Mouse (Mus musculus): ENCODE results near the gene Clec4b2.
"Not testable (repeated sequence)": the region's sequence is repeated elsewhere in the genome, so short reads cannot be mapped to it uniquely, and the experiment has no call there.

Clec4b2 gene

GRCm38 (mm10) chr6:123172593-123172992 lies at the start of gene Clec4b2:
Gene Clec4b2 (plus strand): TSS chr6:123172893.
- no peak for DNase-seq (ENCODE audit: low spot score in 2 of 2)

DNA sequence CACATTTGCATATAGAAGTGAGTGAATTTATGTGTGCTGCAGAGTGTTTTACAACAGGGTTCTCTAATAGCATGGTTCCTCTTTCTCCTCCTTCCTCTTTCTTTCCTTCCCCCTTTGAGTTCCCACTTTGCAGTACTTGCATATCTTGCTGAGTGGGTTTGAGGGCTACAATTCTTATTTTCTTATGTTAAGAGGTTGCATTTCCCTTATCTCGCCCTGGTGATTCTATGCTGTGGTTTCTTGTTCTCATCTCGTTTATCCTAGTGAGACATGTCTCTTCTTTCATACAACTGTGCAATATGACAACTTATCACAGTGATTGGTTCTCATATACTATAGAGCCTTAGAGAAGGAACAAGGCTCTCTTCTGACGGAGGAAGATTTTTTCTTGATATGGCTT lies 49.5 kb upstream of the Clec4b2 start:
- DNase-seq (ENCODE audit: low spot score in 2 of 2) = no peak

- DNase-seq (ENCODE audit: low spot score in 2 of 2) = no peak
These were observed 45.5 kb upstream of the Clec4b2 start for GRCm38 (mm10) chr6:123127173-123127572.

DNA sequence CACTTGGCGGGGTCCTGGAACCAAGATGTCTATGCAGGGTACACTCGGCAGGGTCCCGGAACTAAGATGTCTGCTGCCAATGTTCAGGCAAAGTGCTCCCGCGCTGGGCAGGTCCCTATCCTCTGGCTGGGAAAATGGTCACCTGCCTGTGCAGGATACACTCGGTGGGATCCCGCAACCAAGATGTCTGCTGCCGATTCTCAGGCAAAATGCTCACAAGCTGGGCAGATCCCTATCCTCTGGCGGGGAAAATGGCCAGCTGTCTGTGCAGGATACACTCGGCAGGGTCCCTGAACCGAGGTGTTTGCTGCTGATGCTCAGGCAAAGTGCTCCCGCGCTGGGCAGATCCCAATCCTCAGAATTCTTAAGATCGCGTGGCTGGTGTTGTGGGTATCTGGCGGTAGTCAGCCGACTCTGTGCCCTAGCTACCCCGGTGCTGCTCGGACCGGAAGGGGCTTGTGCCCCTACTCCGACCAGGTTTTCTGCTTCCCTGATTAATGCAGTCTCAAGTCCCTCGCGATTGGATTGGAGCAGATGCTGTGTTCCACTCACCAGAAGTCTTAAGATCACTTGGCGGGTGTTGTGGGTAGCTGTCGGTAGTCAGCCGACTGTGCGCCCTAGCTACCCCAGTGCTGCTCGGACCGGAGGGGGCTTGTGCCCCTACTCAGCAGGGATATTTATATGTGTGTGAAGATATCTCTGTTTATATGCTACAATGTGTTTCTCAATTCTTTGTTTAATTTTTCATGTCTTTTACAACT lies 34.7 kb upstream of the Clec4b2 start:
- not testable (repeated sequence) for DNase-seq (ENCODE audit: low spot score in 2 of 2)

DNA sequence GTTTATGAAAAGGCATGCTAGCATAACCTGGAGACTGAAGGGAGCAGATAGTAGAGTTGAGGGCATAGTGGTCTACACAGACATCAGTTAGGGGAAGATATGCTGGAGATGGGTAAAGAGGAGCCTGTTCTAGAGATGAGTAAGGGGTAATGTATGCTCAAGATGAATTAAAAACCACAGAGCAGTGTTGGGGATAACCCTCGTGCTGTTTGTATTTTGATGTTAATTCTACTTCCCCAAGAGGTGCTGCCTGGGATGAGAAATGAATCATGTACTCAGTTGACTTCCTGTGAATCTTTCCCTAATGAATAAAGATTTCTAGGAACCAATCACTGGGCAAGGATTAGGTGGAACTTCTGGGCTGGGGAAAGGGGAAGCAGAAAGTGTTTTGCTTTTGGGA lies 2.6 kb upstream of the Clec4b2 start:
- DNase-seq (ENCODE audit: low spot score in 2 of 2) = no peak

DNA sequence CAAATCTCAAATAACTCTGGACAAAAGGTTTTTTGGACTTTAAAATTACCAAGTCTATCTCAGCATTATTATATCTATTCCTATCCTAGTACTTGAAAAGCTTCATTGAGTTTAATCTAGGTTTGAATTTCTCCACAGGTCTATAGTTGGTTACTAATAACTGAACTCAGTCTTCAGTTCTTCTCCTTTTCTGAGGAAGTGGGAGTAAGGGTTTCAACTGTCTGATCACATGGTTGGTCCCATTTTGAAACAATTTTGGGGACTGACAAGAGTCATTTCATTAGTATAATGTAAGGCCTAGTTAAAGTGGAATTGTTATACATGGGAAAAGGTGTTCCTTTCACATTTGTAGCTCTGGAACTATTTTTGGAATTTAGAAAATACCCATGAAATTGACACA lies 1.7 kb upstream of the Clec4b2 start:
- no peak for DNase-seq (ENCODE audit: low spot score in 2 of 2)

- no peak for DNase-seq (ENCODE audit: low spot score in 2 of 2)
These were observed 2.9 kb downstream of the Clec4b2 start for GRCm38 (mm10) chr6:123175549-123175948.

DNA sequence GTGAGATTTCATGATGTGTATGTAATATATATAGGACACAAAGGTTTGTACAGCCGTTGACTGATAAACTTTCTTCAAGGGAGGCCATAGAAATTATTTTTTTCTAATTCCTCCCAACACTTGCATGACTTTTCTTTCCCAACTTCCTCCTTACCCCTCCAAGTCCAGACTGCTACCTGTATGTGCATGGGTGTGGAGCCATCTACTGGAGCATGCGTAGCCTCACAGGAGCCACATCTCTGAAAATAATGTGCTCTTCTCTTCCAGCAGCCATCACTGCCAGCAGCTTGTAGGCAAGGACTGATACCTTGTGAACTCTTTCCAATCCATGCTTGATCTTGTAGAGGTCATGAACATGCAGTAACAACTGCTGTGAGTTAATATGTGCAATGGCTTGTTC lies 12.2 kb downstream of the Clec4b2 start:
- not testable (repeated sequence) for DNase-seq (ENCODE audit: low spot score in 2 of 2)

GRCm38 (mm10) chr6:123207187-123208076 lies 34.7 kb downstream of the Clec4b2 start:
- no peak for DNase-seq (ENCODE audit: low spot score in 2 of 2)

- DNase-seq (ENCODE audit: low spot score in 2 of 2) = not testable (repeated sequence)
These were observed 35.4 kb downstream of the Clec4b2 start for GRCm38 (mm10) chr6:123208077-123208439.

GRCm38 (mm10) chr6:123211726-123212125 lies 39.0 kb downstream of the Clec4b2 start:
- DNase-seq (ENCODE audit: low spot score in 2 of 2) = no peak

- DNase-seq (ENCODE audit: low spot score in 2 of 2) = no peak
These were observed 55.0 kb downstream of the Clec4b2 start for GRCm38 (mm10) chr6:123227519-123228166.

GRCm38 (mm10) chr6:123229644-123230043 lies 57.0 kb downstream of the Clec4b2 start, which contains the start of gene Clec4n:
Gene Clec4n (plus strand): TSS chr6:123229843.
- DNase-seq (ENCODE audit: low spot score in 2 of 2) = no peak

GRCm38 (mm10) chr6:123231149-123231548 lies 58.5 kb downstream of the Clec4b2 start:
- no peak for DNase-seq (ENCODE audit: low spot score in 2 of 2)

GRCm38 (mm10) chr6:123237582-123237981 lies 64.9 kb downstream of the Clec4b2 start:
- no peak for DNase-seq (ENCODE audit: low spot score in 2 of 2)

DNA sequence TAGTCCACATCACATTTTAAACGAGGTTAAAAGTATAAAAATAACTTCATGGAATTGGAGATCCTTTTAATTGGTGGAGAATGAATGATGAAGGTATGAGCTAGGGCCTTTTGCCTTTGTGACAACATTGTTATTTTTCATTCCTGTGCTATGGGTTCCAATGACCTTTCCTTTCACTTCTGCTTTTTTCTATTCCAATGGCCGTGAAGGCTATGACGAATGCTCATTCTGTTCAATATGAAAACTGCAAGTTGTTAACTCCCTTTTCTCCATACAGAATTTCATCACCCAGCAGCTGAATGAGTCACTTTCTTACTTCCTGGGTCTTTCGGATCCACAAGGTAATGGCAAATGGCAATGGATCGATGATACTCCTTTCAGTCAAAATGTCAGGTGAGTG lies 71.5 kb downstream of the Clec4b2 start:
- no peak for DNase-seq (ENCODE audit: low spot score in 2 of 2)

DNA sequence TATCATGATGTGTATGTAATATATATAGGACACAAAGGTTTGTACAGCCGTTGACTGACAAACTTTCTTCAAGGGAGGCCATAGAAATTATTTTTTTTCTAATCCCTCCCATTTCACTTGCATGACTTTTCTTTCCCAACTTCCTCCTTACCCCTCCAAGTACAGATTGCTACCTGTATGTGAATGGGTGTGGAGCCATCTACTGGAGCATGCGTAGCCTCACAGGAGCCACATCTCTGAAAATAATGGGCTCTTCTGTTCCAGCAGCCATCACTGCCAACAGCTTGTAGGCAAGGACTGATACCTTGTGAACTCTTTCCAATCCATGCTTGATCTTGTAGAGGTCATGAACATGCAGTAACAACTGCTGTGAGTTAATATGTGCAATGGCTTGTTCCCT lies 76.2 kb downstream of the Clec4b2 start:
- not testable (repeated sequence) for DNase-seq (ENCODE audit: low spot score in 2 of 2)

- DNase-seq (ENCODE audit: low spot score in 2 of 2) = no peak
These were observed 80.0 kb downstream of the Clec4b2 start for GRCm38 (mm10) chr6:123252735-123253134.

Measured in frontal cortex, postnatal 10 days (tissue).